Comparison of ENCODE assay signal across 8 mouse cellular contexts in genomic region chr7:77771711-77772449, GRCm38 (mm10).
A peak's percentile ranks its signal among the peaks of the same experiment; 100 is the strongest.
DNase-seq lines count a peak whose midpoint lies in the region; ATAC-seq lines count a peak whose summit lies in the region.
"Had no signal": no experiment of that assay in that cellular context is flagged by ENCODE, and none has a peak within 500 bp of the region (broad histone marks: within the 10 kb centered on the region; RNA-seq: fewer than 3 reads in every experiment).

No protein-coding gene starts in this region.

- H3K36me3 ChIP-seq in midbrain, embryonic 16.5 days (ENCODE audit: control insufficient read depth, insufficient read depth, low read length) = no peaks in the 10 kb centered on the region
- H3K36me3 ChIP-seq: liver, embryonic 13.5 days had no signal

- WGBS in midbrain, embryonic 16.5 days = 42% methylated on average over 11 of the region's 11 CpGs

- intact Hi-C loops in heart, postnatal 10 days (cut with DNase I) = no loop called here

- peak overlapping the region; percentile 11; the same call in 1 of the 2 replicates for H3K4me3 ChIP-seq in midbrain, embryonic 16.5 days (ENCODE audit: low read depth, low read length)
- H3K4me3 ChIP-seq: liver, embryonic 13.5 days had no signal

- peak overlapping the region; percentile 48 for H3K4me2 ChIP-seq in midbrain, embryonic 16.5 days (ENCODE audit: low read length)
- H3K4me2 ChIP-seq: liver, embryonic 13.5 days had no signal

- peak; percentile 50 for DNase-seq in R1 (ENCODE audit: low read depth, low spot score)
- DNase-seq in brain, adult 2 months (ENCODE audit: low read depth, low spot score) = peak; percentile 93
- DNase-seq in heart, postnatal 10 days = peak; percentile 2 to 18
- DNase-seq in layer of hippocampus, adult 18-20 months (ENCODE audit: low spot score in 2 of 2) = peak; percentile 63 to 89
- DNase-seq in thymus, postnatal 25 days = no peak
- DNase-seq in gastrocnemius, postnatal 25 days = no peak
- DNase-seq: liver, embryonic 13.5 days had no signal

- ATAC-seq in midbrain, embryonic 16.5 days = peak; percentile 94

- no peaks in the 10 kb centered on the region for H3K27me3 ChIP-seq in midbrain, embryonic 16.5 days (ENCODE audit: control insufficient read depth, insufficient read depth, low read depth, low read length)
- H3K27me3 ChIP-seq: liver, embryonic 13.5 days had no signal

- H3K4me1 ChIP-seq in midbrain, embryonic 16.5 days (ENCODE audit: control insufficient read depth, insufficient read depth, low read length) = peaks cover 14% of the 10 kb centered on the region
- H3K4me1 ChIP-seq: liver, embryonic 13.5 days had no signal

- 0 out of 2 replicates have a peak overlapping the region, but pooled peaks have one; percentile 10 for H3K9ac ChIP-seq in midbrain, embryonic 16.5 days (ENCODE audit: low read depth, low read length)
- H3K9ac ChIP-seq: liver, embryonic 13.5 days had no signal

- peak overlapping the region; percentile 53 for H3K27ac ChIP-seq in midbrain, embryonic 16.5 days (ENCODE audit: low read length)
- H3K27ac ChIP-seq: liver, embryonic 13.5 days had no signal

- H3K9me3 ChIP-seq in midbrain, embryonic 16.5 days (replicated peaks; ENCODE audit: control insufficient read depth, low read length, poor library complexity, severe bottlenecking) = no peaks in the 10 kb centered on the region
- H3K9me3 ChIP-seq: liver, embryonic 13.5 days had no signal

Comparison
In these comparisons a context has a peak if more than half of its experiments do, and no peak if none do; other contexts are left out.
1. DNase-seq: peak in R1 (single experiment), brain, adult 2 months (single experiment), heart, postnatal 10 days (2 of 2) and layer of hippocampus, adult 18-20 months (2 of 2); none in thymus, postnatal 25 days (single experiment) and gastrocnemius, postnatal 25 days (single experiment).